Mouse (Mus musculus): ENCODE data around the gene Nt5dc1.
"Not testable (repeated sequence)": the region's sequence is repeated elsewhere in the genome, so short reads cannot be mapped to it uniquely, and the experiment has no call there.

The Nt5dc1 gene

GRCm38 (mm10) chr10:34418204-34418756 lies at the start of gene Nt5dc1:
Gene Nt5dc1 (minus strand): TSS chr10:34418552.
- peak; percentile 91 to 97 for DNase-seq (ENCODE audit: low spot score in 2 of 2)

GRCm38 (mm10) chr10:34464321-34464720 lies 46.0 kb upstream of the Nt5dc1 start:
- DNase-seq (ENCODE audit: low spot score in 2 of 2): no peak

GRCm38 (mm10) chr10:34461451-34461850 lies 43.1 kb upstream of the Nt5dc1 start:
- DNase-seq (ENCODE audit: low spot score in 2 of 2): no peak

- no peak for DNase-seq (ENCODE audit: low spot score in 2 of 2)
Observed at GRCm38 (mm10) chr10:34449469-34449868, 31.1 kb upstream of the Nt5dc1 start.

- not testable (repeated sequence) for DNase-seq (ENCODE audit: low spot score in 2 of 2)
Observed at GRCm38 (mm10) chr10:34434191-34434590, 15.8 kb upstream of the Nt5dc1 start.

GRCm38 (mm10) chr10:34431783-34432182 lies 13.4 kb upstream of the Nt5dc1 start:
- DNase-seq (ENCODE audit: low spot score in 2 of 2): no peak

- DNase-seq (ENCODE audit: low spot score in 2 of 2): not testable (repeated sequence)
Observed at GRCm38 (mm10) chr10:34418794-34419193, 442 bp upstream of the Nt5dc1 start.

- no peak for DNase-seq (ENCODE audit: low spot score in 2 of 2)
Observed at GRCm38 (mm10) chr10:34399267-34399666, 19.1 kb downstream of the Nt5dc1 start.

GRCm38 (mm10) chr10:34396959-34397358 lies 21.4 kb downstream of the Nt5dc1 start:
- no peak for DNase-seq (ENCODE audit: low spot score in 2 of 2)

- no peak for DNase-seq (ENCODE audit: low spot score in 2 of 2)
Observed at GRCm38 (mm10) chr10:34389681-34390080, 28.7 kb downstream of the Nt5dc1 start, which contains the start of gene Col10a1. Gene Col10a1 (plus strand): TSS chr10:34389981.

GRCm38 (mm10) chr10:34385636-34386035 lies 32.7 kb downstream of the Nt5dc1 start:
- DNase-seq (ENCODE audit: low spot score in 2 of 2): no peak

- no peak for DNase-seq (ENCODE audit: low spot score in 2 of 2)
Observed at GRCm38 (mm10) chr10:34373332-34373731, 45.0 kb downstream of the Nt5dc1 start.

- DNase-seq (ENCODE audit: low spot score in 2 of 2): no peak
Observed at GRCm38 (mm10) chr10:34368138-34368537, 50.2 kb downstream of the Nt5dc1 start.

GRCm38 (mm10) chr10:34363756-34364155 lies 54.6 kb downstream of the Nt5dc1 start:
- DNase-seq (ENCODE audit: low spot score in 2 of 2): no peak

- no peak for DNase-seq (ENCODE audit: low spot score in 2 of 2)
Observed at GRCm38 (mm10) chr10:34358263-34358662, 60.1 kb downstream of the Nt5dc1 start.

GRCm38 (mm10) chr10:34352166-34352565 lies 66.2 kb downstream of the Nt5dc1 start:
- no peak for DNase-seq (ENCODE audit: low spot score in 2 of 2)

- DNase-seq (ENCODE audit: low spot score in 2 of 2): no peak
Observed at GRCm38 (mm10) chr10:34341886-34342285, 76.5 kb downstream of the Nt5dc1 start.

GRCm38 (mm10) chr10:34341014-34341413 lies 77.3 kb downstream of the Nt5dc1 start:
- DNase-seq (ENCODE audit: low spot score in 2 of 2): no peak

GRCm38 (mm10) chr10:34328310-34328709 lies 90.0 kb downstream of the Nt5dc1 start:
- DNase-seq (ENCODE audit: low spot score in 2 of 2): peak; percentile 18 to 67

- no peak for DNase-seq (ENCODE audit: low spot score in 2 of 2)
Observed at GRCm38 (mm10) chr10:34327144-34327543, 91.2 kb downstream of the Nt5dc1 start.

- DNase-seq (ENCODE audit: low spot score in 2 of 2): no peak
Observed at GRCm38 (mm10) chr10:34326701-34327100, 91.7 kb downstream of the Nt5dc1 start.

GRCm38 (mm10) chr10:34320809-34321208 lies 97.5 kb downstream of the Nt5dc1 start:
- DNase-seq (ENCODE audit: low spot score in 2 of 2): no peak

GRCm38 (mm10) chr10:34317217-34317606 lies 101.1 kb downstream of the Nt5dc1 start:
- DNase-seq (ENCODE audit: low spot score in 2 of 2): no peak

GRCm38 (mm10) chr10:34316571-34317216 lies 101.7 kb downstream of the Nt5dc1 start:
- DNase-seq (ENCODE audit: low spot score in 2 of 2): no peak
